ENCODE assay signal across 8 mouse cellular contexts in genomic region chr3:137969951-137970350, GRCm38 (mm10). TPM values are rescaled to one million over a fixed set of nuclear protein-coding genes. Genes with fewer than 3 reads are reported as not detected.
DNase-seq lines count a peak whose midpoint lies in the region; ATAC-seq and TF ChIP-seq lines count a peak whose summit lies in the region.

No protein-coding gene starts in this region.

- TF ChIP-seq EP300 in MEL (IDR thresholded peaks at IDR 0.05; ENCODE audit: low read depth in 1 of 2, low read length in 2 of 2), result no peak

- no peaks in the 10 kb centered on the region for H3K9me3 ChIP-seq in MEL (replicated peaks; ENCODE audit: insufficient read depth, low read length)
- no peaks in the 10 kb centered on the region for H3K9me3 ChIP-seq in forebrain, embryonic 16.5 days (ENCODE audit: control insufficient read depth, low read length)
- no peaks in the 10 kb centered on the region for H3K9me3 ChIP-seq in liver, embryonic 13.5 days (replicated peaks)
- H3K9me3 ChIP-seq in stomach, embryonic 16.5 days (replicated peaks; ENCODE audit: control insufficient read depth, low read length), result no peaks in the 10 kb centered on the region

- peak overlapping the region; percentile 26; the same call in 1 of the 2 replicates for H3K4me2 ChIP-seq in forebrain, embryonic 16.5 days (ENCODE audit: low read length)
- peak overlapping the region; percentile 76 for H3K4me2 ChIP-seq in liver, embryonic 13.5 days
- H3K4me2 ChIP-seq in stomach, embryonic 16.5 days (ENCODE audit: low read depth, low read length), result 0 out of 2 replicates have a peak overlapping the region, but pooled peaks have one; percentile 15

- DNase-seq in gastrocnemius, adult 2 months, result no peak
- DNase-seq in gastrocnemius, adult 8-10 months (ENCODE audit: low spot score in 2 of 2), result no peak
- DNase-seq in MEL (ENCODE audit: low read depth, low spot score), result peak; percentile 40
- DNase-seq in liver, embryonic 13.5 days, result peak; percentile 49
- DNase-seq in urinary bladder, postnatal 10 days (ENCODE audit: low spot score), result no peak
- no peak for DNase-seq in thymus, adult 2 months

- intact Hi-C loops in gastrocnemius, adult 2 months (cut with DNase I), result no loop called here

- TF ChIP-seq POLR2A in MEL (IDR thresholded peaks at IDR 0.05; ENCODE audit: control insufficient read depth in 1 of 2, insufficient read depth in 1 of 2, low read depth in 1 of 2, low read length in 2 of 2, poor library complexity in 1 of 2), result no peak
- TF ChIP-seq POLR2A in thymus, adult 2 months (IDR thresholded peaks at IDR 0.05; ENCODE audit: control insufficient read depth, extremely low read depth, insufficient read depth, low read length, poor library complexity), result no peak

- no peak overlapping the region for H3K27ac ChIP-seq in gastrocnemius, adult 2 months
- peak overlapping the region; percentile 98 for H3K27ac ChIP-seq in MEL (ENCODE audit: control insufficient read depth, low read depth, low read length)
- no peak overlapping the region for H3K27ac ChIP-seq in forebrain, embryonic 16.5 days (ENCODE audit: low read length)
- peak overlapping the region; percentile 99 for H3K27ac ChIP-seq in liver, embryonic 13.5 days
- H3K27ac ChIP-seq in stomach, embryonic 16.5 days (ENCODE audit: low read length), result no peak overlapping the region
- H3K27ac ChIP-seq in thymus, adult 2 months (ENCODE audit: control insufficient read depth, insufficient read depth, low read length), result no peak overlapping the region; the same call in 1 of the 2 replicates

- H3K4me3 ChIP-seq in gastrocnemius, adult 2 months, result peak overlapping the region; percentile 26; the same call in 1 of the 2 replicates
- H3K4me3 ChIP-seq in MEL (ENCODE audit: control insufficient read depth in 1 of 2, insufficient read depth in 1 of 2, low read depth in 2 of 2, low read length in 2 of 2), result no peak overlapping the region
- peak overlapping the region; percentile 20; the same call in 1 of the 2 replicates for H3K4me3 ChIP-seq in forebrain, embryonic 16.5 days (replicated peaks; ENCODE audit: low read length)
- peak overlapping the region; percentile 26 for H3K4me3 ChIP-seq in liver, embryonic 13.5 days (replicated peaks)
- H3K4me3 ChIP-seq in stomach, embryonic 16.5 days (replicated peaks; ENCODE audit: low read length), result no peak overlapping the region
- no peak overlapping the region for H3K4me3 ChIP-seq in thymus, adult 2 months (ENCODE audit: control insufficient read depth, insufficient read depth, low read length)

- ATAC-seq in forebrain, embryonic 16.5 days, result no peak
- ATAC-seq in liver, embryonic 13.5 days (ENCODE audit: low read depth), result no peak
- no peak for ATAC-seq in stomach, embryonic 16.5 days (ENCODE audit: insufficient read depth, low FRiP score)

- peak overlapping the region; percentile 48 for H3K9ac ChIP-seq in MEL (ENCODE audit: control insufficient read depth, low read depth, low read length, poor library complexity, severe bottlenecking)
- H3K9ac ChIP-seq in forebrain, embryonic 16.5 days (replicated peaks; ENCODE audit: low read depth, low read length), result no peak overlapping the region
- H3K9ac ChIP-seq in liver, embryonic 13.5 days, result peak overlapping the region; percentile 70
- H3K9ac ChIP-seq in stomach, embryonic 16.5 days (ENCODE audit: low read length), result no peak overlapping the region

- H3K27me3 ChIP-seq in MEL (ENCODE audit: control insufficient read depth in 1 of 2, insufficient read depth in 2 of 2, low read length in 2 of 2), result no peaks in the 10 kb centered on the region
- no peaks in the 10 kb centered on the region for H3K27me3 ChIP-seq in forebrain, embryonic 16.5 days (replicated peaks; ENCODE audit: control insufficient read depth, insufficient read depth, low read length)
- H3K27me3 ChIP-seq in liver, embryonic 13.5 days, result no peaks in the 10 kb centered on the region
- no peaks in the 10 kb centered on the region for H3K27me3 ChIP-seq in stomach, embryonic 16.5 days (ENCODE audit: control insufficient read depth, insufficient read depth, low read length)
- no peaks in the 10 kb centered on the region for H3K27me3 ChIP-seq in thymus, adult 2 months (ENCODE audit: control insufficient read depth, insufficient read depth, low read length)

- TF ChIP-seq RAD21 in MEL (IDR thresholded peaks at IDR 0.05; ENCODE audit: low read depth, low read length), result no peak

- 43% methylated on average over 12 of the region's 12 CpGs for WGBS in forebrain, embryonic 16.5 days
- WGBS in liver, embryonic 13.5 days (ENCODE audit: insufficient replicate concordance), result 32% methylated on average over 12 of the region's 12 CpGs
- WGBS in stomach, embryonic 16.5 days, result 53% methylated on average over 12 of the region's 12 CpGs
- WGBS in thymus, adult 2 months, result 68% methylated on average over 12 of the region's 12 CpGs

- H3K79me2 ChIP-seq in MEL (ENCODE audit: control insufficient read depth, insufficient read depth, low read length, poor library complexity), result peaks cover 52% of the 10 kb centered on the region

- H3K36me3 ChIP-seq in MEL (ENCODE audit: control insufficient read depth in 1 of 2, insufficient read depth in 2 of 2, low read length in 2 of 2), result peaks cover 23 to 77% of the 10 kb centered on the region in 2 experiments
- no peaks in the 10 kb centered on the region for H3K36me3 ChIP-seq in forebrain, embryonic 16.5 days (ENCODE audit: control insufficient read depth, insufficient read depth)
- peaks cover 17% of the 10 kb centered on the region for H3K36me3 ChIP-seq in liver, embryonic 13.5 days
- no peaks in the 10 kb centered on the region for H3K36me3 ChIP-seq in stomach, embryonic 16.5 days (ENCODE audit: control insufficient read depth, insufficient read depth, low read length)
- H3K36me3 ChIP-seq in thymus, adult 2 months (ENCODE audit: control insufficient read depth, insufficient read depth, low read length), result no peaks in the 10 kb centered on the region

- peaks cover 47 to 70% of the 10 kb centered on the region in 2 experiments for H3K4me1 ChIP-seq in MEL (ENCODE audit: control insufficient read depth in 1 of 2, insufficient read depth in 2 of 2, low read length in 2 of 2)
- no peaks in the 10 kb centered on the region for H3K4me1 ChIP-seq in forebrain, embryonic 16.5 days (replicated peaks; ENCODE audit: control insufficient read depth, insufficient read depth, low read length)
- H3K4me1 ChIP-seq in liver, embryonic 13.5 days (replicated peaks), result peaks cover 86% of the 10 kb centered on the region
- peaks cover 8% of the 10 kb centered on the region; the same call in 1 of the 2 replicates for H3K4me1 ChIP-seq in stomach, embryonic 16.5 days (ENCODE audit: control insufficient read depth, insufficient read depth, low read length)
- H3K4me1 ChIP-seq in thymus, adult 2 months (replicated peaks; ENCODE audit: control insufficient read depth, insufficient read depth, low read length), result peaks cover 34% of the 10 kb centered on the region

- no peak for TF ChIP-seq CTCF in gastrocnemius, adult 2 months (IDR thresholded peaks at IDR 0.05)
- no peak for TF ChIP-seq CTCF in MEL (IDR thresholded peaks at IDR 0.05 in 2 of 3, conservative IDR thresholded peaks at IDR 0.05 in 1 of 3; ENCODE audit: control insufficient read depth in 1 of 3, insufficient read depth in 1 of 3, low read depth in 2 of 3, low read length in 3 of 3, poor library complexity in 1 of 3, severe bottlenecking in 1 of 3)
- no peak for TF ChIP-seq CTCF in thymus, adult 2 months (IDR thresholded peaks at IDR 0.05; ENCODE audit: borderline replicate concordance, control insufficient read depth, extremely low read depth, insufficient read depth, low read length, poor library complexity)

TF ChIP-seq in MEL, 35 proteins besides CTCF, POLR2A, EP300 and RAD21:
- no peak for TF ChIP-seq NELFE (IDR thresholded peaks at IDR 0.05; ENCODE audit: low read depth, low read length)
- no peak for TF ChIP-seq UBTF (IDR thresholded peaks at IDR 0.05; ENCODE audit: borderline replicate concordance, insufficient read depth, low read depth, low read length)
- no peak for TF ChIP-seq MXI1 (IDR thresholded peaks at IDR 0.05; ENCODE audit: low read depth, low read length)

RNA-seq across cellular contexts. Expression of gene Dapp1, which starts 11.4 kb away (rescaled TPM):
- 1 to 10 TPM in 1 of 2 experiments, under 1 TPM in 1; 0.84 to 2.0 TPM for total RNA-seq in gastrocnemius, adult 2 months (2021)
- total RNA-seq in gastrocnemius, adult 8-10 months (2022), result 1 to 10 TPM; 1.2 to 2.4 (median 1.9) TPM
- 45.7 and 59.0 TPM in 2 replicates for total RNA-seq in MEL (2012; rRNA removed)
- 10 to 100 TPM; 67.3 to 91.5 TPM for polyA plus RNA-seq in MEL (2012; ENCODE audit: insufficient read depth in 1 of 2, insufficient read length in 2 of 2, low read depth in 1 of 2, low replicate concordance in 2 of 2, missing spikeins in 1 of 2)
- polyA plus RNA-seq in forebrain, embryonic 16.5 days (2015; fragmentation: Nextera tagmentation; extraction: Ambion mirVana), result 4.1 and 4.3 TPM in 2 replicates
- polyA plus RNA-seq in liver, embryonic 13.5 days (2015; fragmentation: Nextera tagmentation; extraction: Ambion mirVana), result 14.0 and 20.3 TPM in 2 replicates
- polyA plus RNA-seq in stomach, embryonic 16.5 days (2015; fragmentation: Nextera tagmentation; extraction: Ambion mirVana), result 17.3 and 18.0 TPM in 2 replicates
- polyA plus RNA-seq in thymus, adult 2 months (2012; rRNA removed), result 13.9 and 16.0 TPM in 2 replicates

RNA-seq across cellular contexts. Expression of gene Lamtor3, which starts 51.6 kb away (rescaled TPM):
- total RNA-seq in gastrocnemius, adult 2 months (2021), result 10 to 100 TPM; 45.9 to 53.1 TPM
- total RNA-seq in gastrocnemius, adult 8-10 months (2022), result 10 to 100 TPM; 46.7 to 51.7 (median 50.5) TPM
- total RNA-seq in MEL (2012; rRNA removed), result 73.3 and 77.5 TPM in 2 replicates
- polyA plus RNA-seq in MEL (2012; ENCODE audit: insufficient read depth in 1 of 2, insufficient read length in 2 of 2, low read depth in 1 of 2, low replicate concordance in 2 of 2, missing spikeins in 1 of 2), result 10 to 100 TPM in 1 of 2 experiments, not detected in 1; 88.3 TPM
- 141 and 145 TPM in 2 replicates for polyA plus RNA-seq in forebrain, embryonic 16.5 days (2015; fragmentation: Nextera tagmentation; extraction: Ambion mirVana)
- 65.6 and 78.3 TPM in 2 replicates for polyA plus RNA-seq in liver, embryonic 13.5 days (2015; fragmentation: Nextera tagmentation; extraction: Ambion mirVana)
- 113 and 118 TPM in 2 replicates for polyA plus RNA-seq in stomach, embryonic 16.5 days (2015; fragmentation: Nextera tagmentation; extraction: Ambion mirVana)
- polyA plus RNA-seq in thymus, adult 2 months (2012; rRNA removed), result 39.0 and 45.9 TPM in 2 replicates

Comparison
In these comparisons a context has a peak if more than half of its experiments do, and no peak if none do; other contexts are left out.
1. DNase-seq: peak in MEL (single experiment) and liver, embryonic 13.5 days (single experiment); none in gastrocnemius, adult 2 months (single experiment), gastrocnemius, adult 8-10 months (0 of 2), urinary bladder, postnatal 10 days (single experiment) and thymus, adult 2 months (single experiment).
2. H3K27ac ChIP-seq: peak in MEL (single experiment) and liver, embryonic 13.5 days (single experiment); none in gastrocnemius, adult 2 months (single experiment), forebrain, embryonic 16.5 days (single experiment), stomach, embryonic 16.5 days (single experiment) and thymus, adult 2 months (single experiment).
3. H3K4me3 ChIP-seq: peak in gastrocnemius, adult 2 months (single experiment), forebrain, embryonic 16.5 days (single experiment) and liver, embryonic 13.5 days (single experiment); none in MEL (0 of 2), stomach, embryonic 16.5 days (single experiment) and thymus, adult 2 months (single experiment).
4. H3K9ac ChIP-seq: peak in MEL (single experiment) and liver, embryonic 13.5 days (single experiment); none in forebrain, embryonic 16.5 days (single experiment) and stomach, embryonic 16.5 days (single experiment).
5. H3K4me2 ChIP-seq: peak in every context shown above with its lines; median percentile 76 in liver, embryonic 13.5 days; 26 in forebrain, embryonic 16.5 days; 15 in stomach, embryonic 16.5 days.